Mouse (Mus musculus) spleen, adult 2 months (tissue): ENCODE data around the gene Sost. TPM values are rescaled to one million over a fixed set of nuclear protein-coding genes. Genes with fewer than 3 reads are reported as not detected.

ENCODE experiments used
- DNase-seq, 2 experiments: peaks; one replicate each; pipeline versions ENCODE4 v3.0.0 to v3.0.0-alpha.2; 2012 to 2021; ENCODE audit warnings: low spot score in 2 of 2, low read depth in 1 of 2
- H3K27ac ChIP-seq: fragments of 200-500 bp; 2 replicates; pipeline ENCODE4 v1.5.1; 2012; ENCODE audit warnings: low read length, inconsistent platforms; ENCODE audit not compliant: insufficient read depth
- H3K27me3 ChIP-seq: fragments of 200-500 bp; 2 replicates; pipeline ENCODE4 v1.6.1; 2012; ENCODE audit warnings: mild to moderate bottlenecking, moderate library complexity, low read length, inconsistent platforms; ENCODE audit not compliant: control insufficient read depth, insufficient read depth
- H3K36me3 ChIP-seq: fragments of 200-500 bp; 2 replicates; pipeline ENCODE4 v1.6.1; 2012; ENCODE audit warnings: mild to moderate bottlenecking, low read length, inconsistent platforms; ENCODE audit not compliant: control insufficient read depth, insufficient read depth
- H3K4me1 ChIP-seq: fragments of 200-500 bp; 2 replicates; pipeline ENCODE4 v1.6.1; 2011; ENCODE audit warnings: inconsistent platforms; ENCODE audit not compliant: control insufficient read depth, insufficient read depth, insufficient read length
- H3K4me3 ChIP-seq: fragments of 200-500 bp; 2 replicates; pipeline ENCODE4 v1.5.1; 2011; ENCODE audit warnings: mild to moderate bottlenecking, inconsistent platforms; ENCODE audit not compliant: insufficient read depth, insufficient read length; ENCODE audit errors: extremely low read depth
- CTCF ChIP-seq: fragments of 200-500 bp; IDR thresholded peaks from 2 replicates; pipeline ENCODE4 v1.5.1; 2011; ENCODE audit warnings: mild to moderate bottlenecking, inconsistent platforms; ENCODE audit not compliant: insufficient read depth, insufficient read length, insufficient replicate concordance; ENCODE audit errors: extremely low read depth
- POLR2A ChIP-seq: fragments of 200-500 bp; IDR thresholded peaks from 2 replicates; pipeline ENCODE4 v1.6.1; 2011; ENCODE audit warnings: low read depth, low read length, inconsistent platforms
- WGBS: fragments of 180-500 bp; shearing (Covaris S2); methylation state at CpG from one replicate; pipeline ENCODE4 v1.1.7; 2018; 5-methylcytosine and 5-hydroxymethylcytosine counted together
- polyA plus RNA-seq: library from polyadenylated mRNA; depleted of rRNA; stranded (reverse); fragments of >200 nt; gene quantifications from 2 replicates; pipeline ENCODE4 v1.2.3, GENCODE M21; 2012

Gene Sost
- polyA plus RNA-seq, 1 experiment: 0.05 TPM

- Histone ChIP-seq H3K27ac (no peak overlapping the region), H3K4me3 (no peak overlapping the region), H3K27me3 (peaks cover 10% of the 10 kb centered on the region), H3K36me3 (no peaks in the 10 kb centered on the region), H3K4me1 (peaks cover 10% of the 10 kb centered on the region)
- 0% methylated on average over 5 of the region's 5 CpGs for WGBS
- peak; percentile 58 to 73 for DNase-seq
- peak; percentile 94; the same call in 1 of the 2 replicates for TF ChIP-seq CTCF
- TF ChIP-seq POLR2A: no peak
These were observed 2.0 kb upstream of the Sost start for GRCm38 (mm10) chr11:101968791-101969190.

- TF ChIP-seq POLR2A (no peak), CTCF (no peak)
- H3K4me1 ChIP-seq: peaks cover 12% of the 10 kb centered on the region
- H3K4me3 ChIP-seq: no peak overlapping the region
- DNase-seq: no peak
- 29% methylated on average over 7 of the region's 7 CpGs for WGBS
- peaks cover 14% of the 10 kb centered on the region for H3K27me3 ChIP-seq
- no peak overlapping the region for H3K27ac ChIP-seq
- H3K36me3 ChIP-seq: no peaks in the 10 kb centered on the region
These were observed 1.5 kb upstream of the Sost start for GRCm38 (mm10) chr11:101968311-101968710.

- WGBS: 7% methylated on average over 2 of the region's 2 CpGs
- Histone ChIP-seq H3K27ac (no peak overlapping the region), H3K36me3 (no peaks in the 10 kb centered on the region), H3K4me3 (no peak overlapping the region), H3K4me1 (peaks cover 14% of the 10 kb centered on the region), H3K27me3 (peaks cover 14% of the 10 kb centered on the region)
- TF ChIP-seq CTCF (no peak), POLR2A (no peak)
- DNase-seq: no peak
These were observed 1.3 kb downstream of the Sost start for GRCm38 (mm10) chr11:101965553-101965952.

- Histone ChIP-seq H3K4me1 (peaks cover 14% of the 10 kb centered on the region), H3K27ac (no peak overlapping the region), H3K27me3 (peaks cover 14% of the 10 kb centered on the region), H3K36me3 (no peaks in the 10 kb centered on the region), H3K4me3 (no peak overlapping the region)
- 26% methylated on average over 8 of the region's 8 CpGs for WGBS
- no peak for DNase-seq
- no peak for TF ChIP-seq CTCF
- no peak for TF ChIP-seq POLR2A
These were observed 2.2 kb downstream of the Sost start for GRCm38 (mm10) chr11:101964647-101965046.

GRCm38 (mm10) chr11:101963473-101964291, 3.1 kb downstream of the Sost start:
- no peak overlapping the region for H3K27ac ChIP-seq
- DNase-seq: no peak
- peak overlapping the region; percentile 43; the same call in 1 of the 2 replicates for H3K4me3 ChIP-seq
- no peaks in the 10 kb centered on the region for H3K36me3 ChIP-seq
- TF ChIP-seq POLR2A: no peak
- TF ChIP-seq CTCF: no peak
- H3K4me1 ChIP-seq: peaks cover 14% of the 10 kb centered on the region
- peaks cover 14% of the 10 kb centered on the region for H3K27me3 ChIP-seq
- WGBS: 1% methylated on average over 78 of the region's 78 CpGs

- Histone ChIP-seq H3K4me1 (peaks cover 14% of the 10 kb centered on the region), H3K27me3 (peaks cover 14% of the 10 kb centered on the region), H3K4me3 (no peak overlapping the region), H3K27ac (no peak overlapping the region), H3K36me3 (no peaks in the 10 kb centered on the region)
- TF ChIP-seq POLR2A (no peak), CTCF (no peak)
- DNase-seq: no peak
- 5% methylated on average over 11 of the region's 11 CpGs for WGBS
These were observed 3.8 kb downstream of the Sost start for GRCm38 (mm10) chr11:101963043-101963442.

GRCm38 (mm10) chr11:101957476-101957875, 9.3 kb downstream of the Sost start:
- DNase-seq: no peak
- WGBS: 47% methylated on average over 5 of the region's 5 CpGs
- H3K27me3 ChIP-seq: no peaks in the 10 kb centered on the region; the same call in 1 of the 2 replicates

More at GRCm38 (mm10) chr11:101957476-101957875, 9.3 kb downstream of the Sost start:
- Histone ChIP-seq H3K27ac (no peak overlapping the region), H3K4me3 (no peak overlapping the region), H3K36me3 (no peaks in the 10 kb centered on the region), H3K4me1 (peaks cover 4% of the 10 kb centered on the region; the same call in 1 of the 2 replicates)
- TF ChIP-seq POLR2A (no peak), CTCF (no peak)
